Mouse (Mus musculus): ENCODE measurements at regions not wholly inside any gene's neighbourhood (a gene's known extent, or its start where the extent isn't known, plus 50 kb on each side); places are given as distances from the start of the nearest gene placed in this dataset.

DNA sequence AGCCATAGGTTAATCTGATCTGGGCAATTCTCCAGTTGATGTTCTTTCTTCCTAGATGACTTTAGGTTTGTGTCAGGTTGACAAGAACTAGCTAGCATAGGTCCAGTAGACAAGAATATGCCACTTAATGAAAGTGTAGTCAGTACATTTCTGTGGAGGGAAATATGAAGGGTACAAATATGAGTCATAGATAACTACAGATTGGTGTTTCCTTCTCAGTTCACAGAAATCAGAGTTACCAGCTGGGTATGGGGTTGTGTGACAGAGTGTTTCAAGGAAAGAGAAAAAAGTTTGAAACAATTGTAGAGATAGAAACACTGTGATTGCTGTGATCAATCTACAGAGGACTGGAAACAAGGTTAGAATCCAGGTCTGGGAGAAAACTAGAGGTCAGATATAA is 337.0 kb upstream of the Rnaseh2b start:
- no peaks in the 10 kb centered on the region for H3K9me3 ChIP-seq (replicated peaks; ENCODE audit: insufficient read depth, low read length)
- peaks cover 0 to 5% of the 10 kb centered on the region in 2 experiments; a peak in 3 of 4 replicates for H3K27me3 ChIP-seq (ENCODE audit: control insufficient read depth in 1 of 2, insufficient read depth in 2 of 2, low read length in 2 of 2)
- no peak for DNase-seq (ENCODE audit: low read depth, low spot score)
- no peaks in the 10 kb centered on the region for H3K36me3 ChIP-seq (ENCODE audit: control insufficient read depth in 1 of 2, insufficient read depth in 2 of 2, low read length in 2 of 2)
- H3K4me3 ChIP-seq (ENCODE audit: control insufficient read depth in 1 of 2, insufficient read depth in 1 of 2, low read depth in 2 of 2, low read length in 2 of 2): no peak overlapping the region
- H3K79me2 ChIP-seq (ENCODE audit: control insufficient read depth, insufficient read depth, low read length, poor library complexity): no peaks in the 10 kb centered on the region
- H3K27ac ChIP-seq (ENCODE audit: control insufficient read depth, low read depth, low read length): no peak overlapping the region
- no peak overlapping the region for H3K9ac ChIP-seq (ENCODE audit: control insufficient read depth, low read depth, low read length, poor library complexity, severe bottlenecking)
- no peak for TF ChIP-seq ETS1 (IDR thresholded peaks at IDR 0.05; ENCODE audit: low read depth, low read length)
- no peak for TF ChIP-seq SMC3 (IDR thresholded peaks at IDR 0.05; ENCODE audit: low read depth, low read length)
- no peak for TF ChIP-seq MEF2A (IDR thresholded peaks at IDR 0.05; ENCODE audit: extremely low read depth, insufficient replicate concordance, low read depth, low read length, poor library complexity, severe bottlenecking)
- no peak for TF ChIP-seq NELFE (IDR thresholded peaks at IDR 0.05; ENCODE audit: low read depth, low read length)
- no peak for TF ChIP-seq MAX (IDR thresholded peaks at IDR 0.05; ENCODE audit: low read length)
- no peak for TF ChIP-seq MYC (IDR thresholded peaks at IDR 0.05; ENCODE audit: low read depth, low read length)
- TF ChIP-seq HCFC1 (IDR thresholded peaks at IDR 0.05; ENCODE audit: low read depth, low read length): no peak
- TF ChIP-seq POLR2A (IDR thresholded peaks at IDR 0.05; ENCODE audit: control insufficient read depth in 1 of 2, insufficient read depth in 1 of 2, low read depth in 1 of 2, low read length in 2 of 2, poor library complexity in 1 of 2): no peak
- TF ChIP-seq MAZ (IDR thresholded peaks at IDR 0.05; ENCODE audit: low read depth, low read length): no peak
- TF ChIP-seq RCOR1 (IDR thresholded peaks at IDR 0.05; ENCODE audit: low read depth, low read length): no peak
- TF ChIP-seq MAFK (IDR thresholded peaks at IDR 0.05; ENCODE audit: borderline replicate concordance, low read depth, low read length): no peak
- no peak for TF ChIP-seq ZC3H11A (IDR thresholded peaks at IDR 0.05; ENCODE audit: low read depth, low read length)
- no peak for TF ChIP-seq NRF1 (IDR thresholded peaks at IDR 0.05; ENCODE audit: insufficient read depth, low read depth, low read length, poor library complexity, severe bottlenecking)
- TF ChIP-seq USF1 (IDR thresholded peaks at IDR 0.05; ENCODE audit: low read depth, low read length): no peak
- TF ChIP-seq JUND (IDR thresholded peaks at IDR 0.05; ENCODE audit: low read depth, low read length): no peak
- TF ChIP-seq MYB (IDR thresholded peaks at IDR 0.05; ENCODE audit: low read depth, low read length): no peak
- TF ChIP-seq BHLHE40 (IDR thresholded peaks at IDR 0.05; ENCODE audit: borderline replicate concordance, low read depth, low read length): no peak
- no peaks in the 10 kb centered on the region for H3K4me1 ChIP-seq (ENCODE audit: control insufficient read depth in 1 of 2, insufficient read depth in 2 of 2, low read length in 2 of 2)

DNA sequence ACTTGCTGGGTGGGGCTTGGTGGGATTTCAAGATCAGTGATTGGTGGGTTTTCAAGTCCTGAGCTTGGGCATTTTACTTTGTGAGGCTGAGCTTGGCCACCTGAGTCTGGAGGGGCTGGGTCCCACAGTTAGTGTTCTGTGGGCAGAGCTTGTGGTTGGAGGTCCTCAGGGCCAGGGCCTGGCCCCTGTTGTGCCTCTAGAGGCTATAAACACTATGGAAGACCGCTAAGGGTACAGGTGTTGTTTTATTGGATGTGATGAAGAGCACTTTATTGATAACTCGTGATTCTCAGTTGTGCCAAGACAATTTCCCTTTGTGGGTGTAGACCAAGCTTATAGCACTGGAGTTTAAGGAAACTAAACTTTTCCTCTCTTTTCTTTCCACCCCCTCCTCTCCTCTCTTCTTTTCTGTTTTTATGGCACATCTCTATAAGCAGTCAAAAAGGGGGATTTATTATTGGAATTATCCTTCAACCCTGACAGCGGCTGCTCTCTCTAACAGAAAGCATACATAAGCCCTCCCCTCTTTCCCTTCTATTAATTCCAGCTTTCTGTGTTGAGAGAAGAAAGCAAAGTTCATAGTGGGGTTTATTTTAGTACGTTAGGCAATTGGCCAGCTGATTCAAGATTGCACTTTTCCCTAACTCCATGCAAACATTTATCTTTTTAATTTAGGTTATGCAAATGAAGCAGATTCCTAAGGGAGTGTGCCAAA is 332.0 kb upstream of the Rnaseh2b start:
- DNase-seq (ENCODE audit: low read depth, low spot score): no peak
- no peak overlapping the region for H3K4me3 ChIP-seq (ENCODE audit: control insufficient read depth in 1 of 2, insufficient read depth in 1 of 2, low read depth in 2 of 2, low read length in 2 of 2)
- H3K9me3 ChIP-seq (replicated peaks; ENCODE audit: insufficient read depth, low read length): no peaks in the 10 kb centered on the region
- TF ChIP-seq E2F4 (IDR thresholded peaks at IDR 0.05; ENCODE audit: borderline replicate concordance, low read depth, low read length): no peak
- no peak for TF ChIP-seq BHLHE40 (IDR thresholded peaks at IDR 0.05; ENCODE audit: borderline replicate concordance, low read depth, low read length)
- no peak for TF ChIP-seq NELFE (IDR thresholded peaks at IDR 0.05; ENCODE audit: low read depth, low read length)
- TF ChIP-seq MAFK (IDR thresholded peaks at IDR 0.05; ENCODE audit: borderline replicate concordance, low read depth, low read length): no peak
- TF ChIP-seq ZC3H11A (IDR thresholded peaks at IDR 0.05; ENCODE audit: low read depth, low read length): no peak
- TF ChIP-seq JUND (IDR thresholded peaks at IDR 0.05; ENCODE audit: low read depth, low read length): no peak
- no peak for TF ChIP-seq POLR2AphosphoS5 (IDR thresholded peaks at IDR 0.05; ENCODE audit: borderline replicate concordance, low read depth, low read length)
- no peak for TF ChIP-seq MAX (IDR thresholded peaks at IDR 0.05; ENCODE audit: low read length)
- no peak for TF ChIP-seq ZMIZ1 (IDR thresholded peaks at IDR 0.05; ENCODE audit: low read depth, low read length)
- TF ChIP-seq HCFC1 (IDR thresholded peaks at IDR 0.05; ENCODE audit: low read depth, low read length): no peak
- TF ChIP-seq MEF2A (IDR thresholded peaks at IDR 0.05; ENCODE audit: extremely low read depth, insufficient replicate concordance, low read depth, low read length, poor library complexity, severe bottlenecking): no peak
- no peak for TF ChIP-seq TCF12 (IDR thresholded peaks at IDR 0.05; ENCODE audit: low read depth, low read length)
- TF ChIP-seq ZKSCAN1 (IDR thresholded peaks at IDR 0.05; ENCODE audit: low read depth, low read length): no peak
- TF ChIP-seq GABPA (IDR thresholded peaks at IDR 0.05; ENCODE audit: low read depth, low read length): no peak
- no peak for TF ChIP-seq MXI1 (IDR thresholded peaks at IDR 0.05; ENCODE audit: low read depth, low read length)
- TF ChIP-seq UBTF (IDR thresholded peaks at IDR 0.05; ENCODE audit: borderline replicate concordance, insufficient read depth, low read depth, low read length): no peak
- no peak for TF ChIP-seq SIN3A (IDR thresholded peaks at IDR 0.05; ENCODE audit: low read length)
- no peak for TF ChIP-seq RAD21 (IDR thresholded peaks at IDR 0.05; ENCODE audit: low read depth, low read length)
- no peak for TF ChIP-seq RCOR1 (IDR thresholded peaks at IDR 0.05; ENCODE audit: low read depth, low read length)
- TF ChIP-seq SMC3 (IDR thresholded peaks at IDR 0.05; ENCODE audit: low read depth, low read length): no peak
- H3K27ac ChIP-seq (ENCODE audit: control insufficient read depth, low read depth, low read length): no peak overlapping the region
- no peaks in the 10 kb centered on the region for H3K79me2 ChIP-seq (ENCODE audit: control insufficient read depth, insufficient read depth, low read length, poor library complexity)
- no peaks in the 10 kb centered on the region for H3K4me1 ChIP-seq (ENCODE audit: control insufficient read depth in 1 of 2, insufficient read depth in 2 of 2, low read length in 2 of 2)
- peaks cover 0 to 5% of the 10 kb centered on the region in 2 experiments; a peak in 3 of 4 replicates for H3K27me3 ChIP-seq (ENCODE audit: control insufficient read depth in 1 of 2, insufficient read depth in 2 of 2, low read length in 2 of 2)
- H3K36me3 ChIP-seq (ENCODE audit: control insufficient read depth in 1 of 2, insufficient read depth in 2 of 2, low read length in 2 of 2): no peaks in the 10 kb centered on the region
- H3K9ac ChIP-seq (ENCODE audit: control insufficient read depth, low read depth, low read length, poor library complexity, severe bottlenecking): no peak overlapping the region

All from MEL (cell line).